Mouse (Mus musculus) ES-CJ7 (cell line): ENCODE results near the gene Zfp983.
"Not testable (repeated sequence)": the region's sequence is repeated elsewhere in the genome, so short reads cannot be mapped to it uniquely, and the experiment has no call there.

Experiments used
- DNase-seq: peaks from one replicate; pipeline ENCODE4 v3.0.0; 2011; ENCODE audit warnings: low read depth, low spot score

The Zfp983 gene

GRCm38 (mm10) chr17:21650364-21650907 is at the start of gene Zfp983:
TSS of gene Zfp983 (plus strand) at chr17:21650624.
- DNase-seq = peak; percentile 91

GRCm38 (mm10) chr17:21616356-21616755 is 34.1 kb upstream of the Zfp983 start:
- no peak for DNase-seq

GRCm38 (mm10) chr17:21617352-21617751 is 33.1 kb upstream of the Zfp983 start:
- peak; percentile 27 for DNase-seq

GRCm38 (mm10) chr17:21623647-21624046 is 26.8 kb upstream of the Zfp983 start:
- DNase-seq = no peak

GRCm38 (mm10) chr17:21635758-21636157 is 14.7 kb upstream of the Zfp983 start:
- not testable (repeated sequence) for DNase-seq

GRCm38 (mm10) chr17:21648791-21649190 is 1.6 kb upstream of the Zfp983 start:
- DNase-seq = no peak

- DNase-seq = peak; percentile 50
Measured at GRCm38 (mm10) chr17:21649936-21650335, 488 bp upstream of the Zfp983 start.

- DNase-seq = not testable (repeated sequence)
Measured at GRCm38 (mm10) chr17:21678826-21679225, 28.4 kb downstream of the Zfp983 start.

GRCm38 (mm10) chr17:21679273-21680018 is 29.0 kb downstream of the Zfp983 start:
- DNase-seq = peak; percentile 93

- DNase-seq = not testable (repeated sequence)
Measured at GRCm38 (mm10) chr17:21680019-21680376, 29.6 kb downstream of the Zfp983 start.

GRCm38 (mm10) chr17:21691560-21691959 is 41.1 kb downstream of the Zfp983 start, which contains the start of gene Gm10226:
TSS of gene Gm10226 (plus strand) at chr17:21691860.
- no peak for DNase-seq

- DNase-seq = no peak
Measured at GRCm38 (mm10) chr17:21693342-21693741, 42.9 kb downstream of the Zfp983 start.

- no peak for DNase-seq
Measured at GRCm38 (mm10) chr17:21696073-21696472, 45.6 kb downstream of the Zfp983 start.

- DNase-seq = no peak
Measured at GRCm38 (mm10) chr17:21702281-21703240, 52.1 kb downstream of the Zfp983 start.

- no peak for DNase-seq
Measured at GRCm38 (mm10) chr17:21703414-21703813, 53.0 kb downstream of the Zfp983 start.

GRCm38 (mm10) chr17:21707343-21707996 is 57.0 kb downstream of the Zfp983 start, which contains the start of gene Zfp760:
TSS of gene Zfp760 (plus strand) at chr17:21707741.
- peak; percentile 94 for DNase-seq

GRCm38 (mm10) chr17:21708401-21708800 is 58.0 kb downstream of the Zfp983 start:
- DNase-seq = no peak
